Mouse (Mus musculus) MEL (cell line): ENCODE measurements around the gene Defb45. TPM values are rescaled to one million over a fixed set of nuclear protein-coding genes. Genes with fewer than 3 reads are reported as not detected.

Experiments used
- DNase-seq: peaks from one replicate; pipeline ENCODE4 v3.0.0; 2011; ENCODE audit warnings: low read depth, low spot score
- H3K27ac ChIP-seq: 2 replicates; pipeline ENCODE4 v1.5.1; 2012; ENCODE audit warnings: low read depth, mild to moderate bottlenecking, control low read depth, low read length, moderate library complexity; ENCODE audit not compliant: control insufficient read depth
- H3K27me3 ChIP-seq, 2 experiments: fragments of 150-350 bp in 1 of 2; sonication (generic) in 1 of 2; 2 replicates each; pipeline ENCODE4 v1.6.1; 2012; ENCODE audit warnings: low read length in 2 of 2, mild to moderate bottlenecking in 2 of 2, improper control_type of control experiment in 1 of 2, moderate library complexity in 1 of 2; ENCODE audit not compliant: insufficient read depth in 2 of 2, control insufficient read depth in 1 of 2
- H3K36me3 ChIP-seq, 2 experiments: 2 replicates each; pipeline ENCODE4 v1.6.1; 2012 to 2014; ENCODE audit warnings: low read length in 2 of 2, improper control_type of control experiment in 1 of 2, inconsistent platforms in 1 of 2, mild to moderate bottlenecking in 1 of 2; ENCODE audit not compliant: insufficient read depth in 2 of 2, control insufficient read depth in 1 of 2
- H3K4me1 ChIP-seq, 2 experiments: fragments of 150-350 bp in 1 of 2; sonication (generic) in 1 of 2; 2 replicates each; pipeline ENCODE4 v1.6.1; 2012; ENCODE audit warnings: low read length in 2 of 2, improper control_type of control experiment in 1 of 2, mild to moderate bottlenecking in 1 of 2; ENCODE audit not compliant: insufficient read depth in 2 of 2, control insufficient read depth in 1 of 2
- H3K4me3 ChIP-seq, 2 experiments: fragments of 150-350 bp in 1 of 2; sonication (generic) in 1 of 2; 2 replicates each; pipeline ENCODE4 v1.5.1; 2012; ENCODE audit warnings: low read depth in 2 of 2, low read length in 2 of 2, mild to moderate bottlenecking in 2 of 2, moderate library complexity in 2 of 2, control low read depth in 1 of 2, improper control_type of control experiment in 1 of 2; ENCODE audit not compliant: control insufficient read depth in 1 of 2, insufficient read depth in 1 of 2
- H3K79me2 ChIP-seq: 2 replicates; pipeline ENCODE4 v1.6.1; 2012; ENCODE audit warnings: mild to moderate bottlenecking, low read length, moderate library complexity; ENCODE audit not compliant: control insufficient read depth, poor library complexity, insufficient read depth
- H3K9ac ChIP-seq: 2 replicates; pipeline ENCODE4 v1.6.1; 2012; ENCODE audit warnings: low read depth, mild to moderate bottlenecking, control low read depth, low read length, moderate library complexity; ENCODE audit not compliant: control insufficient read depth, poor library complexity, severe bottlenecking
- H3K9me3 ChIP-seq: fragments of 150-350 bp; sonication (generic); replicated peaks from 2 replicates; pipeline ENCODE4 v1.6.1; 2012; ENCODE audit warnings: mild to moderate bottlenecking, low read length, improper control_type of control experiment, moderate library complexity; ENCODE audit not compliant: insufficient read depth
- CHD1 ChIP-seq: IDR thresholded peaks from 2 replicates; pipeline ENCODE4 v1.6.1; 2012; ENCODE audit warnings: low read depth, mild to moderate bottlenecking, inconsistent platforms, low read length, improper control_type of control experiment
- CHD2 ChIP-seq: IDR thresholded peaks from 2 replicates; pipeline ENCODE4 v1.6.1; 2011; ENCODE audit warnings: low read length, improper control_type of control experiment
- CTCF ChIP-seq, 3 experiments: IDR thresholded peaks in 2 of 3; conservative IDR thresholded peaks in 1 of 3; 2 replicates each; pipeline ENCODE4 v1.5.1; 2011 to 2012; ENCODE audit warnings: low read length in 3 of 3, low read depth in 2 of 3, mild to moderate bottlenecking in 2 of 3, improper control_type of control experiment in 1 of 3, inconsistent platforms in 1 of 3, mixed read lengths in 1 of 3, moderate library complexity in 1 of 3; ENCODE audit not compliant: control insufficient read depth in 1 of 3, insufficient read depth in 1 of 3, poor library complexity in 1 of 3, severe bottlenecking in 1 of 3
- HCFC1 ChIP-seq: IDR thresholded peaks from 2 replicates; pipeline ENCODE4 v1.6.1; 2012; ENCODE audit warnings: low read depth, mild to moderate bottlenecking, inconsistent platforms, low read length, improper control_type of control experiment, moderate library complexity
- MAX ChIP-seq: IDR thresholded peaks from 2 replicates; pipeline ENCODE4 v1.6.1; 2011; ENCODE audit warnings: low read length, improper control_type of control experiment
- RAD21 ChIP-seq: IDR thresholded peaks from 2 replicates; pipeline ENCODE4 v1.6.1; 2011; ENCODE audit warnings: mild to moderate bottlenecking, low read depth, low read length, improper control_type of control experiment
- SMC3 ChIP-seq: IDR thresholded peaks from 2 replicates; pipeline ENCODE4 v1.6.1; 2011; ENCODE audit warnings: low read depth, low read length, improper control_type of control experiment
- polyA plus RNA-seq, 2 experiments: library from polyadenylated mRNA; stranded (reverse) in 1 of 2; unstranded in 1 of 2; fragments of >175 nt in 1 of 2; fragments of >200 nt in 1 of 2; gene quantifications; 2 replicates each; pipeline versions ENCODE4 v1.2.1 to v1.2.4; 2012; ENCODE audit warnings: low replicate concordance in 2 of 2, low read depth in 1 of 2; ENCODE audit not compliant: insufficient read length in 2 of 2, insufficient read depth in 1 of 2, missing spikeins in 1 of 2
- total RNA-seq: library from RNA; depleted of rRNA; stranded (reverse); fragments of 300-350 nt; gene quantifications from 2 replicates; pipeline ENCODE4 v1.2.3, GENCODE M21; 2012; rRNA removed

Gene Defb45
- total and polyA plus RNA-seq, 3 experiments = not detected

- H3K4me3 ChIP-seq = no peak overlapping the region
- DNase-seq = peak; percentile 45
- no peaks in the 10 kb centered on the region for H3K9me3 ChIP-seq
- no peaks in the 10 kb centered on the region for H3K79me2 ChIP-seq
- TF ChIP-seq MAX (no peak), SMC3 (peak; percentile 45), HCFC1 (no peak), RAD21 (peak; percentile 47), CTCF (IDR thresholded peaks at IDR 0.05 in 2 of 3, conservative IDR thresholded peaks at IDR 0.05 in 1 of 3; ENCODE audit: control insufficient read depth in 1 of 3, insufficient read depth in 1 of 3, low read depth in 2 of 3, low read length in 3 of 3, poor library complexity in 1 of 3, severe bottlenecking in 1 of 3) (peak; percentile 14 to 74 (median 55); a peak in 4 of 6 replicates), CHD1 (no peak)
- no peaks in the 10 kb centered on the region for H3K36me3 ChIP-seq
- H3K27ac ChIP-seq = no peak overlapping the region
- H3K4me1 ChIP-seq = no peaks in the 10 kb centered on the region
- peaks cover 2 to 3% of the 10 kb centered on the region in 2 experiments for H3K27me3 ChIP-seq
- H3K9ac ChIP-seq = no peak overlapping the region
These were observed 54.5 kb downstream of the Defb45 start for GRCm38 (mm10) chr2:152544691-152545090.

GRCm38 (mm10) chr2:152543478-152543877 is 55.7 kb downstream of the Defb45 start:
- H3K27me3 ChIP-seq = peaks cover 0 to 3% of the 10 kb centered on the region in 2 experiments
- no peak for DNase-seq
- no peak for TF ChIP-seq CHD2
- H3K36me3 ChIP-seq = no peaks in the 10 kb centered on the region
- H3K9ac ChIP-seq = no peak overlapping the region
- H3K4me3 ChIP-seq = no peak overlapping the region
- no peaks in the 10 kb centered on the region for H3K79me2 ChIP-seq
- H3K9me3 ChIP-seq = no peaks in the 10 kb centered on the region
- no peaks in the 10 kb centered on the region for H3K4me1 ChIP-seq
- H3K27ac ChIP-seq = no peak overlapping the region

Other genes with a start within 250 kb of the Defb45 start
- gene Nrsn2, start 222.8 kb downstream of the Defb45 start, total RNA-seq = not detected in 2 replicates
- gene Nrsn2, start 222.8 kb downstream of the Defb45 start, polyA plus RNA-seq = not detected
- 1.5 and 2.0 TPM in 2 replicates for gene Sox12, start 201.3 kb downstream of the Defb45 start, total RNA-seq
- 10 to 100 TPM in 1 of 2 experiments, not detected in 1; 24.7 TPM for gene Sox12, start 201.3 kb downstream of the Defb45 start, polyA plus RNA-seq
- 5.1 and 5.7 TPM in 2 replicates for gene Zcchc3, start 184.4 kb downstream of the Defb45 start, total RNA-seq
- 10 to 100 TPM in 1 of 2 experiments, not detected in 1; 12.1 TPM for gene Zcchc3, start 184.4 kb downstream of the Defb45 start, polyA plus RNA-seq
- gene 6820408C15Rik, start 183.8 kb downstream of the Defb45 start, total RNA-seq = 0.08 and 0.13 TPM in 2 replicates
- under 1 TPM in 1 of 2 experiments, not detected in 1; 0.31 TPM for gene 6820408C15Rik, start 183.8 kb downstream of the Defb45 start, polyA plus RNA-seq
- not detected in 2 replicates for gene Defb23, start 134.8 kb downstream of the Defb45 start, total RNA-seq
- gene Defb23, start 134.8 kb downstream of the Defb45 start, polyA plus RNA-seq = not detected
- not detected in 2 replicates for gene Defb20, start 122.3 kb downstream of the Defb45 start, total RNA-seq
- gene Defb20, start 122.3 kb downstream of the Defb45 start, polyA plus RNA-seq = not detected
- gene Defb22, start 109.3 kb downstream of the Defb45 start, total RNA-seq = not detected in 2 replicates
- gene Defb22, start 109.3 kb downstream of the Defb45 start, polyA plus RNA-seq = not detected
- gene Defb26, start 87.7 kb downstream of the Defb45 start, total RNA-seq = not detected in 2 replicates
- not detected for gene Defb26, start 87.7 kb downstream of the Defb45 start, polyA plus RNA-seq
- not detected in 2 replicates for gene Defb28, start 81.1 kb downstream of the Defb45 start, total RNA-seq
- not detected for gene Defb28, start 81.1 kb downstream of the Defb45 start, polyA plus RNA-seq
- not detected in 2 replicates for gene Defb29, start 59.3 kb downstream of the Defb45 start, total RNA-seq
- gene Defb29, start 59.3 kb downstream of the Defb45 start, polyA plus RNA-seq = not detected
- gene Gm17416, start 30.1 kb downstream of the Defb45 start, total RNA-seq = not detected in 2 replicates
- not detected for gene Gm17416, start 30.1 kb downstream of the Defb45 start, polyA plus RNA-seq
- not detected in 2 replicates for gene Defb21, start 26.7 kb downstream of the Defb45 start, total RNA-seq
- not detected for gene Defb21, start 26.7 kb downstream of the Defb45 start, polyA plus RNA-seq
- gene Defb19, start 19.1 kb downstream of the Defb45 start, total RNA-seq = not detected in 2 replicates
- not detected for gene Defb19, start 19.1 kb downstream of the Defb45 start, polyA plus RNA-seq
- gene Defb36, start 4.9 kb upstream of the Defb45 start, total RNA-seq = not detected in 2 replicates
- gene Defb36, start 4.9 kb upstream of the Defb45 start, polyA plus RNA-seq = not detected
- not detected in 2 replicates for gene Defb25, start 23.7 kb upstream of the Defb45 start, total RNA-seq
- not detected for gene Defb25, start 23.7 kb upstream of the Defb45 start, polyA plus RNA-seq
- not detected in 2 replicates for gene Rem1, start 27.6 kb upstream of the Defb45 start, total RNA-seq
- not detected for gene Rem1, start 27.6 kb upstream of the Defb45 start, polyA plus RNA-seq
- 73.8 and 82.7 TPM in 2 replicates for gene H13, start 70.1 kb upstream of the Defb45 start, total RNA-seq
- 100 to 1,000 TPM; 139 to 421 TPM for gene H13, start 70.1 kb upstream of the Defb45 start, polyA plus RNA-seq
- gene Mcts2, start 87.6 kb upstream of the Defb45 start, total RNA-seq = 1.6 and 2.7 TPM in 2 replicates
- 1 to 10 TPM in 1 of 2 experiments, not detected in 1; 3.0 TPM for gene Mcts2, start 87.6 kb upstream of the Defb45 start, polyA plus RNA-seq
- 59.8 and 102 TPM in 2 replicates for gene Id1, start 136.9 kb upstream of the Defb45 start, total RNA-seq
- 100 to 1,000 TPM in 1 of 2 experiments, not detected in 1; 486 TPM for gene Id1, start 136.9 kb upstream of the Defb45 start, polyA plus RNA-seq
- gene Cox4i2, start 154.8 kb upstream of the Defb45 start, total RNA-seq = not detected in 2 replicates
- under 1 TPM in 1 of 2 experiments, not detected in 1; 0.17 TPM for gene Cox4i2, start 154.8 kb upstream of the Defb45 start, polyA plus RNA-seq
- gene Bcl2l1, start 232.3 kb upstream of the Defb45 start, total RNA-seq = 4.8 and 6.5 TPM in 2 replicates
- 10 to 100 TPM in 1 of 2 experiments, not detected in 1; 23.9 TPM for gene Bcl2l1, start 232.3 kb upstream of the Defb45 start, polyA plus RNA-seq
- 59.3 and 68.3 TPM in 2 replicates for gene Tpx2, start 248.6 kb upstream of the Defb45 start, total RNA-seq
- 100 to 1,000 TPM in 1 of 2 experiments, not detected in 1; 131 TPM for gene Tpx2, start 248.6 kb upstream of the Defb45 start, polyA plus RNA-seq